Mouse (Mus musculus): ENCODE data around the gene Dnmbp. TPM values are rescaled to one million over a fixed set of nuclear protein-coding genes. Genes with fewer than 3 reads are reported as not detected.
A peak's percentile ranks its signal among the peaks of the same experiment; 100 is the strongest.

Dnmbp gene
- polyA plus RNA-seq, 1 experiment, result 11.4 TPM

GRCm38 (mm10) chr19:43917406-43917691 lies 22.6 kb downstream of the Dnmbp start:
- TF ChIP-seq CTCF (IDR thresholded peaks at IDR 0.05; ENCODE audit: extremely low read depth, insufficient read depth, low read length) (no peak), POLR2A (IDR thresholded peaks at IDR 0.05; ENCODE audit: extremely low read depth, insufficient read depth, low read length) (no peak)
- H3K4me1 ChIP-seq (ENCODE audit: control insufficient read depth, insufficient read depth, low read length), result no peaks in the 10 kb centered on the region
- H3K4me3 ChIP-seq (ENCODE audit: insufficient read depth, low read length), result no peak overlapping the region
- H3K27ac ChIP-seq (ENCODE audit: insufficient read depth, low read length), result no peak overlapping the region

DNA sequence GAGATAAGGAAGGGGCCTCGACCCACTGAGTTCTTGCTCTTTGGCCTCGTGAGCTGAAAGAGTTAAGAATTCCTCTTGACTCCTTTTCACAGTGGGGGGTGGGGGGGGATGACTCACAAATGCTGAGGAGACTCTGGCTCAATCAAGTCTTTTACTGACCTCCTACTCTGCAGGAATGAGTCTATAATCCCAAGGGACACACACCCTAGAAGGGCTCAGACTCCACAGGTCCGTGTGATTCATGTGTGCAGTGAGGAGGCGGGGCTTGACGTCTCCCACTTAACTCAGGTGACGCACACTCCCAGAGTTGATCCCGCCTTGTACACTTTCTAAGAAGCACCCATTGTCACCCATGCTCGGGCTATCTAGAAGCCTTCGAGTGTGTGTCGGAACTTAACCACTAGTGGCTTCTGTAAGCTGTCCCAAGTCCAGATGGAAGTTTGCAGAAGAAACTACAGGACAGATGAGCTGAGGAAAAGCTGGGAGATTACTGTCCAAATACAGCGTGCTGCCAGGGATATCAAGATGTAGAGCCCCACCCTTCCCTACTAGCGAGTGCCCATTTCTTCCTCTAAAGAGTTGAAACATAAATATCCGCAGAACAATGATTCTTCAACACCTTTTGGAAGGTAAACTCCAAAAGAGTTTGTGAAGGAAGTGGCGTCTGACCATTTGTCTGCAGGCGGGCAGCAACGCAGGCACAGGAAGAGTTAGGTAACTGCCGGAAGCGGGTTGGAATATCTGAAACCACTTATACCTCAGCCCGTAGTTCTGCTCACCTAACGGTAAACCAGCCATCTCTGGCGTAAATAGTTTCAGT lies 23.2 kb downstream of the Dnmbp start:
- Histone ChIP-seq H3K4me3 (ENCODE audit: insufficient read depth, low read length) (no peak overlapping the region), H3K4me1 (ENCODE audit: control insufficient read depth, insufficient read depth, low read length) (no peaks in the 10 kb centered on the region), H3K27ac (ENCODE audit: insufficient read depth, low read length) (no peak overlapping the region)
- TF ChIP-seq POLR2A (IDR thresholded peaks at IDR 0.05; ENCODE audit: extremely low read depth, insufficient read depth, low read length) (no peak), CTCF (IDR thresholded peaks at IDR 0.05; ENCODE audit: extremely low read depth, insufficient read depth, low read length) (no peak)

DNA sequence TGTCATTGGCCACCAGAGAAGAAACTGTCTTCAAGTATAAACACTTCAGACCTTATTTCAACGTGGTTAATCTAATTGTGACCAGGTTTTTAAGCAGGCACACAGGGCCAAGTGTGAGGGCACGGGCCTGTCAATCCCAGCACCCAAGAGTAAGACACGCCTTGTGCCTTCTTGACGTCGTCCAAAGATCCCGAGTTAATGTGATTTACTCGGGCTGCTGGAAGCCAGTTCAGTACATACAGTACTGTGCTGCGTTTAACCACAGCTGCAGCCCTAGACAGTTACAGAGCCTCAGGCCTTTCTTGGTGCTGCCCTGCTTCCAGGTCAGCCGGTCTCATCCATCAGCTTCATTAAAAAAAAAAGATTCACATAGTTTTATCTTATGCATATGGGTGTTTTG lies 24.6 kb downstream of the Dnmbp start:
- no peak overlapping the region for H3K27ac ChIP-seq (ENCODE audit: insufficient read depth, low read length)
- TF ChIP-seq POLR2A (IDR thresholded peaks at IDR 0.05; ENCODE audit: extremely low read depth, insufficient read depth, low read length), result no peak
- no peak for TF ChIP-seq CTCF (IDR thresholded peaks at IDR 0.05; ENCODE audit: extremely low read depth, insufficient read depth, low read length)
- no peak overlapping the region for H3K4me3 ChIP-seq (ENCODE audit: insufficient read depth, low read length)
- no peaks in the 10 kb centered on the region for H3K4me1 ChIP-seq (ENCODE audit: control insufficient read depth, insufficient read depth, low read length)

GRCm38 (mm10) chr19:43914986-43915385 lies 25.0 kb downstream of the Dnmbp start:
- H3K27ac ChIP-seq (ENCODE audit: insufficient read depth, low read length), result no peak overlapping the region
- H3K4me1 ChIP-seq (ENCODE audit: control insufficient read depth, insufficient read depth, low read length), result no peaks in the 10 kb centered on the region
- no peak for TF ChIP-seq POLR2A (IDR thresholded peaks at IDR 0.05; ENCODE audit: extremely low read depth, insufficient read depth, low read length)
- no peak overlapping the region for H3K4me3 ChIP-seq (ENCODE audit: insufficient read depth, low read length)

- no peak overlapping the region for H3K27ac ChIP-seq (ENCODE audit: insufficient read depth, low read length)
- TF ChIP-seq POLR2A (IDR thresholded peaks at IDR 0.05; ENCODE audit: extremely low read depth, insufficient read depth, low read length), result no peak
- no peak for TF ChIP-seq CTCF (IDR thresholded peaks at IDR 0.05; ENCODE audit: extremely low read depth, insufficient read depth, low read length)
These were observed 27.1 kb downstream of the Dnmbp start for GRCm38 (mm10) chr19:43912775-43913486.

GRCm38 (mm10) chr19:43906492-43906891 lies 33.5 kb downstream of the Dnmbp start:
- Histone ChIP-seq H3K4me3 (ENCODE audit: insufficient read depth, low read length) (no peak overlapping the region), H3K27ac (ENCODE audit: insufficient read depth, low read length) (no peak overlapping the region), H3K4me1 (ENCODE audit: control insufficient read depth, insufficient read depth, low read length) (no peaks in the 10 kb centered on the region)
- TF ChIP-seq POLR2A (IDR thresholded peaks at IDR 0.05; ENCODE audit: extremely low read depth, insufficient read depth, low read length) (no peak), CTCF (IDR thresholded peaks at IDR 0.05; ENCODE audit: extremely low read depth, insufficient read depth, low read length) (no peak)

More at GRCm38 (mm10) chr19:43912775-43913486, 27.1 kb downstream of the Dnmbp start:
- H3K4me3 ChIP-seq (ENCODE audit: insufficient read depth, low read length), result no peak overlapping the region
- no peaks in the 10 kb centered on the region for H3K4me1 ChIP-seq (ENCODE audit: control insufficient read depth, insufficient read depth, low read length)

GRCm38 (mm10) chr19:43905985-43906384 lies 34.0 kb downstream of the Dnmbp start:
- H3K27ac ChIP-seq (ENCODE audit: insufficient read depth, low read length), result no peak overlapping the region
- H3K4me3 ChIP-seq (ENCODE audit: insufficient read depth, low read length), result no peak overlapping the region
- no peaks in the 10 kb centered on the region for H3K4me1 ChIP-seq (ENCODE audit: control insufficient read depth, insufficient read depth, low read length)
- no peak for TF ChIP-seq POLR2A (IDR thresholded peaks at IDR 0.05; ENCODE audit: extremely low read depth, insufficient read depth, low read length)
- TF ChIP-seq CTCF (IDR thresholded peaks at IDR 0.05; ENCODE audit: extremely low read depth, insufficient read depth, low read length), result 0 out of 2 replicates have a peak, but pooled peaks have one; percentile 33

DNA sequence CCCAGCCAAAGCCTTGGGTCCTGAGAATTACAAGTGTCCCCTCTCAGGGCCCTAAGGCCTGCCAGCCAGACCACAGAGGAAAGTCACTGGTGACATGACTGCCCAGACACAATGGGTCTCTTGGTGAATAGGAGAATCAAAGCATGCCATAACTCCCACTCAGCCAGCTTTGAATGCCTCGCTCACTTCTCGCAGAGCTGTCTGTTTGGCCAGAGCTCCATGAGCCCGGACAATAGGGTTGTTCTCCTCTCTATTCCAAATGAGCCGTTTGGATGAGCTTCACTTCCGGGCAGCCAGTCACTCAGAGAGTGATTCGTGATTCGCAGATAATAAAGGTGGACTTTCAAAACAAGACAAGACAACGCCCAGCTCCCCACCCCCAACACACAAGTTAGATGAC lies 34.9 kb downstream of the Dnmbp start:
- H3K4me3 ChIP-seq (ENCODE audit: insufficient read depth, low read length), result no peak overlapping the region
- no peak overlapping the region for H3K27ac ChIP-seq (ENCODE audit: insufficient read depth, low read length)
- no peaks in the 10 kb centered on the region for H3K4me1 ChIP-seq (ENCODE audit: control insufficient read depth, insufficient read depth, low read length)
- no peak for TF ChIP-seq CTCF (IDR thresholded peaks at IDR 0.05; ENCODE audit: extremely low read depth, insufficient read depth, low read length)
- TF ChIP-seq POLR2A (IDR thresholded peaks at IDR 0.05; ENCODE audit: extremely low read depth, insufficient read depth, low read length), result no peak

DNA sequence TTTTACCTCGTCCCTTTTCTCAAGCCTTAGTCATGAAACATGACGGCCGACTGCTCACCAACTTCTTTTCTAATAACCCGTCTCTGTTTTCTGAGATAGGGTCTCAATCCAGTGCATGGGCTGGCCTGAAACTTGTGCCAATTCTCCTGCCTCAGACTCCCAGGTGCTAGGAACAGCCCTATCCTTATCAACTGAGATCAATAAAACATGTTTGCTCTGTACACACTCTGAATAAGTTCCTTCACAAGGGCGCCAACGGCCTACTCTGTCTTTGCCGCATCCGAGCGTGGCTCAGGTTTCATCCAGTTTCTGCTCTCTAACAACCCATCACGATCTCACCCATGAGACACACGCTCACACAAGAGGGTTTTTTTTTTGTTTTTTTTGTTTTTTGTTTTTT lies 35.7 kb downstream of the Dnmbp start:
- Histone ChIP-seq H3K27ac (ENCODE audit: insufficient read depth, low read length) (no peak overlapping the region), H3K4me3 (ENCODE audit: insufficient read depth, low read length) (no peak overlapping the region), H3K4me1 (ENCODE audit: control insufficient read depth, insufficient read depth, low read length) (no peaks in the 10 kb centered on the region)
- TF ChIP-seq POLR2A (IDR thresholded peaks at IDR 0.05; ENCODE audit: extremely low read depth, insufficient read depth, low read length), result no peak
- TF ChIP-seq CTCF (IDR thresholded peaks at IDR 0.05; ENCODE audit: extremely low read depth, insufficient read depth, low read length), result no peak

DNA sequence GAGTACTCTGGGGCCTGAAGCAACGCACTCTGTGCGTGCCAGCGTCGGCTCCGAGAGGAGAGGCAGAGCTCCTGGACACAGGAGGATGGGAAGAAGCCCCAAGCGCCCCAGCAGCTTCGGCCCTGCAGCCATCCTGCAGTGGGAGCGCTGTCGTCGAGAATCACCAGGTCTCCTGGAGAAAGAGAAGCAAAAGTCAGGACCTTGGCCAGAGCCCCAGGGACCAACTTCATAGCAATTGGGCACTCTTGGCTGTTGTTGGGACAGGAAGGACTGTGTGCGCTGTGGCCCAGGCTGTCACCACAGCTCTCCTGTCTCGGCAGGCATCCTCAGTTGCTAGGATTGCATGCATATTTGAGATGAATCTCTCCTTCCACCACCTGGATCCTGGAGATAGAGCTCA lies 37.1 kb downstream of the Dnmbp start:
- Histone ChIP-seq H3K4me1 (ENCODE audit: control insufficient read depth, insufficient read depth, low read length) (no peaks in the 10 kb centered on the region), H3K27ac (ENCODE audit: insufficient read depth, low read length) (no peak overlapping the region), H3K4me3 (ENCODE audit: insufficient read depth, low read length) (no peak overlapping the region)
- TF ChIP-seq CTCF (IDR thresholded peaks at IDR 0.05; ENCODE audit: extremely low read depth, insufficient read depth, low read length) (no peak), POLR2A (IDR thresholded peaks at IDR 0.05; ENCODE audit: extremely low read depth, insufficient read depth, low read length) (no peak)
